Mouse (Mus musculus) thymus, postnatal 36 days (tissue): ENCODE measurements at regions not wholly inside any gene's neighbourhood (a gene's known extent, or its start where the extent isn't known, plus 50 kb on each side); places are given as distances from the start of the nearest gene placed in this dataset.

Experiments
- DNase-seq, 2 experiments: peaks; one replicate each; pipeline ENCODE4 v3.0.0; 2022; ENCODE audit warnings: mixed read lengths in 2 of 2

GRCm38 (mm10) chr12:15741219-15741618 is 75.5 kb downstream of the Trib2 start:
- DNase-seq = no peak

GRCm38 (mm10) chr12:15738989-15739388 is 77.7 kb downstream of the Trib2 start:
- no peak for DNase-seq

- no peak for DNase-seq
These were observed 85.5 kb downstream of the Trib2 start for GRCm38 (mm10) chr12:15731261-15731660.

GRCm38 (mm10) chr12:15729696-15730095 is 87.0 kb downstream of the Trib2 start:
- DNase-seq = no peak

GRCm38 (mm10) chr12:15723529-15723928 is 93.2 kb downstream of the Trib2 start:
- DNase-seq = no peak

- no peak for DNase-seq
These were observed 94.6 kb downstream of the Trib2 start for GRCm38 (mm10) chr12:15722161-15722560.

- DNase-seq = no peak
These were observed 96.6 kb downstream of the Trib2 start for GRCm38 (mm10) chr12:15720171-15720570.

- DNase-seq = no peak
These were observed 97.9 kb downstream of the Trib2 start for GRCm38 (mm10) chr12:15718827-15719226.

- DNase-seq = no peak
These were observed 98.7 kb downstream of the Trib2 start for GRCm38 (mm10) chr12:15717989-15718388.

GRCm38 (mm10) chr12:15717342-15717741 is 99.4 kb downstream of the Trib2 start:
- DNase-seq = no peak

- no peak for DNase-seq
These were observed 103.1 kb downstream of the Trib2 start for GRCm38 (mm10) chr12:15713623-15714022.

GRCm38 (mm10) chr12:15707570-15708095 is 109.1 kb downstream of the Trib2 start:
- DNase-seq = no peak

GRCm38 (mm10) chr12:15704412-15704811 is 112.3 kb downstream of the Trib2 start:
- DNase-seq = no peak

GRCm38 (mm10) chr12:15702137-15702536 is 114.6 kb downstream of the Trib2 start:
- DNase-seq = no peak

- DNase-seq = no peak
These were observed 117.9 kb downstream of the Trib2 start for GRCm38 (mm10) chr12:15698829-15699228.

- no peak for DNase-seq
These were observed 118.5 kb downstream of the Trib2 start for GRCm38 (mm10) chr12:15698042-15698771.

GRCm38 (mm10) chr12:15688342-15688741 is 128.4 kb downstream of the Trib2 start:
- DNase-seq = no peak

GRCm38 (mm10) chr12:15684311-15684710 is 132.4 kb downstream of the Trib2 start:
- DNase-seq = no peak

GRCm38 (mm10) chr12:15681678-15682355 is 134.9 kb downstream of the Trib2 start:
- no peak for DNase-seq

GRCm38 (mm10) chr12:15676127-15676526 is 140.6 kb downstream of the Trib2 start:
- DNase-seq = no peak

- no peak for DNase-seq
These were observed 157.0 kb downstream of the Trib2 start for GRCm38 (mm10) chr12:15659755-15660154.

- no peak for DNase-seq
These were observed 157.4 kb downstream of the Trib2 start for GRCm38 (mm10) chr12:15659332-15659731.

GRCm38 (mm10) chr12:15657748-15658251 is 158.9 kb downstream of the Trib2 start:
- no peak for DNase-seq

- no peak for DNase-seq
These were observed 162.1 kb downstream of the Trib2 start for GRCm38 (mm10) chr12:15654585-15654984.
